ENCODE assay signal across 9 mouse cellular contexts in genomic region chr5:5342410-5343137, GRCm38 (mm10).
DNase-seq lines count a peak whose midpoint lies in the region; ATAC-seq lines count a peak whose summit lies in the region.
"Had no signal": no experiment of that assay in that cellular context is flagged by ENCODE, and none has a peak within 500 bp of the region (broad histone marks: within the 10 kb centered on the region; RNA-seq: fewer than 3 reads in every experiment).

No protein-coding gene starts in this region.

- 18% methylated on average over 11 of the region's 11 CpGs for WGBS in stomach, embryonic 14.5 days

- H3K9me3 ChIP-seq in stomach, embryonic 14.5 days (ENCODE audit: control insufficient read depth, low read depth, low read length), result no peaks in the 10 kb centered on the region
- H3K9me3 ChIP-seq: liver, embryonic 15.5 days had no signal

- intact Hi-C loops in heart, postnatal 36 days (cut with DNase I), result loop anchor here (2.0 kb wide), 1 partner anchor 38 kb away; no protein-coding TSS in a partner anchor

- ATAC-seq in frontal cortex, adult (ENCODE audit: low TSS enrichment), result peak; percentile 65
- ATAC-seq in stomach, embryonic 14.5 days (ENCODE audit: insufficient number of reproducible peaks, insufficient read depth, low FRiP score, low read depth), result peak; percentile 76; the same call in 1 of the 2 replicates
- ATAC-seq in erythroblast, adult 5-6 weeks (replicated peaks; ENCODE audit: low FRiP score, poor library complexity, severe bottlenecking), result no peak

- peak overlapping the region; percentile 2; the same call in 1 of the 2 replicates for H3K27ac ChIP-seq in stomach, embryonic 14.5 days (ENCODE audit: low read length)
- H3K27ac ChIP-seq: liver, embryonic 15.5 days had no signal

- no peak overlapping the region for H3K9ac ChIP-seq in stomach, embryonic 14.5 days (replicated peaks; ENCODE audit: low read depth, low read length)
- H3K9ac ChIP-seq: liver, embryonic 15.5 days had no signal

- H3K4me2 ChIP-seq in stomach, embryonic 14.5 days (replicated peaks; ENCODE audit: low read depth, low read length), result no peak overlapping the region; the same call in 1 of the 2 replicates
- H3K4me2 ChIP-seq: liver, embryonic 15.5 days had no signal

- H3K27me3 ChIP-seq in stomach, embryonic 14.5 days (ENCODE audit: control insufficient read depth, insufficient read depth, low read length), result no peaks in the 10 kb centered on the region
- H3K27me3 ChIP-seq: liver, embryonic 15.5 days had no signal

- H3K4me3 ChIP-seq in stomach, embryonic 14.5 days (ENCODE audit: low read depth, low read length), result no peak overlapping the region
- H3K4me3 ChIP-seq: liver, embryonic 15.5 days had no signal

- peak; percentile 89 for DNase-seq in Muller cell, postnatal 12 days (ENCODE audit: inconsistent ontology term)
- DNase-seq in cerebellum, adult 9-11 months, result peak; percentile 23
- peak; percentile 71 to 74 for DNase-seq in heart, postnatal 36 days
- peak; percentile 27 to 62 for DNase-seq in layer of hippocampus, postnatal 25 days (ENCODE audit: extremely low spot score in 1 of 2, low spot score in 1 of 2)
- DNase-seq in lung, postnatal 36 days, result peak; percentile 94

- H3K4me1 ChIP-seq in stomach, embryonic 14.5 days (ENCODE audit: control insufficient read depth, insufficient read depth, low read length), result peaks cover 19% of the 10 kb centered on the region
- H3K4me1 ChIP-seq: liver, embryonic 15.5 days had no signal

- H3K36me3 ChIP-seq in stomach, embryonic 14.5 days (ENCODE audit: control insufficient read depth, insufficient read depth, low read length), result no peaks in the 10 kb centered on the region
- H3K36me3 ChIP-seq: liver, embryonic 15.5 days had no signal

Comparison
In these comparisons a context has a peak if more than half of its experiments do, and no peak if none do; other contexts are left out.
1. DNase-seq: peak in every context shown above with its lines; median percentile 94 in lung, postnatal 36 days; 89 in Muller cell, postnatal 12 days; 72 in heart, postnatal 36 days; 44 in layer of hippocampus, postnatal 25 days; 23 in cerebellum, adult 9-11 months.